ENCODE assay signal across 26 mouse cellular contexts in the genomic region with DNA sequence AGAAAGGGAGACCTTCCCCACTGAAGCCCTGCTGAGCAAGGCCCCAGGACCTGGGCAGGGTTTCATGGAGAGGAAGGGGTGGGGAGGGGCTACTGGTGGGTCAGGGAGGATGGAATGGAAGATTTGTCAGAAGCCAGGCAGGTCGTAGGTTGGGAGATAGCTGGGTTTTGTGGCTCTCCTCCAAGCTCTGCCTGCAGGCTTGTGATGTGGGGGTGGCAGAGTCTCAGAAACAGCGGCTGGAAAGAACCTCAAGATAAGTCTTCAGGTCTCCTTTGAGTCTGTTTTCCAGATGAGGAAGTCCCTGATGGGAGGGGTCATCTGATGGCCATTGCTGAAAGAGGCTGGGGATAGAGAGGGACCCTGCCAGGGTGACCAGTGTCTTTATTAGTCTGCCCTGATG. TPM values are rescaled to one million over a fixed set of nuclear protein-coding genes. Genes with fewer than 3 reads are reported as not detected.
DNase-seq lines count a peak whose midpoint lies in the region; ATAC-seq lines count a peak whose summit lies in the region.
"Had no signal": no experiment of that assay in that cellular context is flagged by ENCODE, and none has a peak within 500 bp of the region (broad histone marks: within the 10 kb centered on the region; RNA-seq: fewer than 3 reads in every experiment).

No protein-coding gene starts in this region.

- H3K9me3 ChIP-seq in heart, embryonic 12.5 days (replicated peaks), result no peaks in the 10 kb centered on the region
- no peaks in the 10 kb centered on the region for H3K9me3 ChIP-seq in heart, embryonic 16.5 days (replicated peaks; ENCODE audit: control insufficient read depth, low read length)
- H3K9me3 ChIP-seq: embryonic facial prominence, embryonic 15.5 days; forebrain, embryonic 10.5 days; G1E; hindbrain, embryonic 13.5 days had no signal

- H3K27ac ChIP-seq in heart, embryonic 12.5 days (ENCODE audit: poor library complexity, severe bottlenecking), result peak overlapping the region; percentile 92
- H3K27ac ChIP-seq in heart, embryonic 16.5 days (ENCODE audit: low read length), result no peak overlapping the region
- H3K27ac ChIP-seq: embryonic facial prominence, embryonic 15.5 days; hindbrain, embryonic 13.5 days; hindbrain, postnatal 0 days had no signal

- no peak overlapping the region for H3K4me2 ChIP-seq in heart, embryonic 12.5 days
- no peak overlapping the region for H3K4me2 ChIP-seq in heart, embryonic 16.5 days (ENCODE audit: low read depth, low read length)
- H3K4me2 ChIP-seq: embryonic facial prominence, embryonic 15.5 days; hindbrain, embryonic 13.5 days had no signal

- no peaks in the 10 kb centered on the region for H3K27me3 ChIP-seq in heart, embryonic 12.5 days (replicated peaks)
- no peaks in the 10 kb centered on the region for H3K27me3 ChIP-seq in heart, embryonic 16.5 days (ENCODE audit: control insufficient read depth, insufficient read depth, low read length)
- H3K27me3 ChIP-seq: embryonic facial prominence, embryonic 15.5 days had no signal

- no peak for DNase-seq in frontal cortex, postnatal 14 days (ENCODE audit: low spot score in 2 of 2)
- DNase-seq in heart, adult 11 months, result no peak
- no peak for DNase-seq in heart, adult 8-10 months (ENCODE audit: low spot score)
- peak; percentile 31 to 46 for DNase-seq in right cerebral cortex, adult 2 months (ENCODE audit: low spot score in 2 of 2)
- DNase-seq in right cerebral cortex, postnatal 4 days, result no peak
- DNase-seq: adrenal gland, adult 8-10 months; adrenal gland, postnatal 36 days; B cell, adult 2 months; cerebellum, adult 11 months; cerebellum, adult 8-10 months; cerebellum, postnatal 14 days; embryo, embryonic 11 days; gastrocnemius, postnatal 36 days; kidney, adult 11 months had no signal

- ATAC-seq in frontal cortex, adult (ENCODE audit: low TSS enrichment), result peak; percentile 83; the same call in 1 of the 2 replicates
- peak; percentile 26; the same call in 1 of the 2 replicates for ATAC-seq in heart, embryonic 12.5 days (ENCODE audit: insufficient number of reproducible peaks, low FRiP score)
- ATAC-seq in heart, embryonic 16.5 days (replicated peaks; ENCODE audit: extremely low read depth, insufficient read depth, low FRiP score), result 0 out of 2 replicates have a peak, but pooled peaks have one; percentile 6
- ATAC-seq: CD4-positive, CD25-positive, alpha-beta regulatory T cell, adult 4 months; hindbrain, postnatal 0 days had no signal

- H3K9ac ChIP-seq in heart, embryonic 12.5 days, result no peak overlapping the region
- H3K9ac ChIP-seq in heart, embryonic 16.5 days (ENCODE audit: low read length), result no peak overlapping the region
- H3K9ac ChIP-seq: embryonic facial prominence, embryonic 15.5 days; hindbrain, embryonic 13.5 days had no signal

- H3K4me3 ChIP-seq in heart, embryonic 12.5 days, result no peak overlapping the region
- no peak overlapping the region for H3K4me3 ChIP-seq in heart, embryonic 16.5 days (ENCODE audit: low read length)
- H3K4me3 ChIP-seq: embryonic facial prominence, embryonic 15.5 days; erythroblast, embryonic 14.5 days; forebrain, embryonic 10.5 days; hindbrain, embryonic 13.5 days had no signal

- peaks cover 19% of the 10 kb centered on the region for H3K36me3 ChIP-seq in heart, embryonic 12.5 days
- no peaks in the 10 kb centered on the region for H3K36me3 ChIP-seq in heart, embryonic 16.5 days (ENCODE audit: control insufficient read depth, insufficient read depth)
- H3K36me3 ChIP-seq: forebrain, embryonic 10.5 days; G1E; hindbrain, embryonic 13.5 days had no signal

- WGBS in heart, embryonic 12.5 days, result 24% methylated on average over 2 of the region's 2 CpGs
- WGBS in heart, embryonic 16.5 days, result 31% methylated on average over 2 of the region's 2 CpGs

- H3K4me1 ChIP-seq in heart, embryonic 12.5 days (replicated peaks), result peaks cover 78% of the 10 kb centered on the region
- peaks cover 45% of the 10 kb centered on the region for H3K4me1 ChIP-seq in heart, embryonic 16.5 days (ENCODE audit: control insufficient read depth, insufficient read depth, low read length)

RNA-seq across cellular contexts. Expression of gene Wnt11, which starts 20.5 kb away (rescaled TPM):
- 26.3 and 31.0 TPM in 2 replicates for polyA plus RNA-seq in heart, embryonic 12.5 days (2016; fragmentation: Nextera tagmentation; extraction: Ambion mirVana)
- 7.8 and 9.8 TPM in 2 replicates for polyA plus RNA-seq in heart, embryonic 16.5 days (2015; fragmentation: Nextera tagmentation; extraction: Ambion mirVana)
- 1 to 10 TPM; 4.2 to 7.8 (median 6.4) TPM for total RNA-seq in heart, adult 8-10 months (2022)
- total RNA-seq: common myeloid progenitor, adult 5-6 weeks; G1E; hematopoietic stem cell, adult 5-6 weeks had no signal
- polyA plus RNA-seq: CD4-positive, CD25-positive, alpha-beta regulatory T cell, adult 4 months; erythroblast, embryonic 14.5 days; G1E had no signal

Comparison
In these comparisons a context has a peak if more than half of its experiments do, and no peak if none do; other contexts are left out.
1. DNase-seq: peak in right cerebral cortex, adult 2 months (2 of 2); none in frontal cortex, postnatal 14 days (0 of 2), heart, adult 11 months (single experiment), heart, adult 8-10 months (single experiment) and right cerebral cortex, postnatal 4 days (single experiment).
2. ATAC-seq: peak in every context shown above with its lines; median percentile 83 in frontal cortex, adult; 26 in heart, embryonic 12.5 days; 6 in heart, embryonic 16.5 days.